Mouse (Mus musculus) granulocyte monocyte progenitor cell, adult 5-6 weeks (primary cell): ENCODE data around the gene Ptprd. TPM values are rescaled to one million over a fixed set of nuclear protein-coding genes. Genes with fewer than 3 reads are reported as not detected.
A peak's percentile ranks its signal among the peaks of the same experiment; 100 is the strongest.
"Not testable (repeated sequence)": the region's sequence is repeated elsewhere in the genome, so short reads cannot be mapped to it uniquely, and the experiment has no call there.

Source experiments
- ATAC-seq: replicated peaks from 2 replicates; pipeline ENCODE4 v1.8.0; 2016; ENCODE audit warnings: mild to moderate bottlenecking, moderate TSS enrichment, inconsistent platforms; ENCODE audit not compliant: poor library complexity, severe bottlenecking
- total RNA-seq, 2 experiments: library from RNA; stranded (forward) in 1 of 2; stranded (reverse) in 1 of 2; fragments of 200-712, 200-1000 nt in 1 of 2; fragments of >200 nt in 1 of 2; fragmentation: Nextera tagmentation in 1 of 2; gene quantifications; 2 replicates each; pipeline ENCODE4 v1.2.3; 2014 to 2017

Ptprd gene
- total RNA-seq, 2 experiments from 2014 or later = not detected

DNA sequence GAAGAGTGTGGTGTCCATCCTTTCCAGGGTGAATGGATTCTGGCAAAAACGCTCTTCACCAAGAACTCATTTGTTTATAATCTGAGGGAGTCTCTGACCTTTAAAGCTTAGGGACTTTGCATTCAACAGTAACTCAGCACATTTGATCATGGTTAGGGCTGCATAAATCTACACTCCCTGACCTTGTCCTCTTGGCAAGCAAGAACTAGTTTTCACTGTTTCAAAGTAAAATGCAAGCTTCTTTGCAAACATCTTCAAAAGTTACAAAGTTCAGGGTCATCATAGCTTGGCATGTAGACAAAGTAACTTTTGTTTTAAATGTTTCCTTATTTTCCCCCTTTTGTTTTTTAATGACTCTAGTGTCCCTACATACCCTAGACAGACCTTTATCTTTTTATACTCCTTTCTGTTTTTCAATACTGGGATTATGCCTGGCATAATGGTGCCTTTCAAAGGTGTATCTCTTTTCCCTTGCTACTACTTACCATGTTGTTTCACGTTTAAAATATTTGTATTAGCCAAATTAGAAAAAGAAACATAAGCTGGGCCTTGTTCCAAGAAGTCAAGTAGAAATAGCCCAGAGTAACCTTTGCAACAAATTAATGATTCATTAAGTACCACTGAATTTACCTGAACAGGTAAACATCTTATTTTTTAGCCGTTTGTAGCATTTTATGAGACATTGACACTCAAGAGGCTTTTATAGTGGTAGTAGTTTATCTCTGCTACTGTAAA, 1743.2 kb downstream of the Ptprd start:
- no peak for ATAC-seq

DNA sequence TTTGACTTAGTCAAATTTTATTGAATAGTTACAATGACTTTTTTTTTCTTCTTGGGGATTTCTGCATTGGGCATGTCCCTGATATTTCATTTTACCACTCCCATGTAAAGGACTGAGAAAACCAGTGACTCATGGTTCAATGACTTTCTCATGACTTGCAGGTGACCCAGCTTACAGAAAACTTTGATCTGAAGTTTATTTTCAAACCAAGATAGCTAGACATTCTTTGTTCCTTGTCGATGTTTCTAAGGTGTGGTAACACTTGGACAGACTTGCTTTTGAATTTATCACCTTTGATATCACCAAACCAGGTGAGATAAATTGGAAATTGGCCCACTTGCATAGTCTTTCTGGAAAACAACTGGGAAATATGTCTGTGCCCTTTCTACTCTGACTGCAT, 1747.1 kb downstream of the Ptprd start:
- ATAC-seq = no peak

DNA sequence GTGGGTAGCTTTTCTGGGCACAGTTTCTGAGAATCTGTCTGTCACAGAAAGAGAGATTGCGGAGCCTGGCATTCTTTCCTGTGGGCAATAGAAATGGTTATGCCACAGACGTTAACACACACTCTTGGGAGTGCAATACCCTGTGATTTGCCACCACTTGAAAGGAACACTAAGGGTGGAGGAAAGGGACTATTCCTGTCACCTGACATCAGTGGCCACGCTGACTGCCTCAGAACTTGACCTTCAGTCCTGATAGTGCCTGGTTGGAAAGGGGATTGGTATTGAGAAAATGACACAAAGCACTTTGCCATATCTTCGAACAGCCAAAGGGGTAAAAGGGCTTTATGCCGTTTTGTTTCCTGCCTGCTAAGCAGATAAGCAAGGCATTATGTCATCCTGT, 1750.4 kb downstream of the Ptprd start:
- ATAC-seq = no peak

DNA sequence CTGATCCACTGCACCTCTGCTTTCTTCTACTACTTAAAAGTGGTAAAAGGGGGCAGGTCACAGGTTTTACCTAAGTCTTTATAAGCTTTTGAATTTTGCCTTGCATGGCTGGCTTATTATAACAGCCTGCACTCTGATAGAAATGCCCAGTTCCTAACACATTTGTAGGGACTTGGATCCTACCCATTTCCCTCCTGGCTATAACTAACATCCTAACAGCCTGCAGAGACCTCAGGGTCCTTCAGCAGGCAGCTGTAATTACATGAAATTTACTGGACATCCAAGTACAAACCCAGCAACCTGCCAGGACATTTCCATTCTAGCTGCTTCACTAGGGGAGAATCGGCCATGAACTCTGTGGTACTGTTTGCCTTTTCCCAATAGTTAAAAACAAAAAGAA, 1751.2 kb downstream of the Ptprd start:
- no peak for ATAC-seq

- no peak for ATAC-seq
Measured at GRCm38 (mm10) chr4:76459621-76460020, 1752.1 kb downstream of the Ptprd start.

- no peak for ATAC-seq
Measured at GRCm38 (mm10) chr4:76452286-76452685, 1759.5 kb downstream of the Ptprd start.

DNA sequence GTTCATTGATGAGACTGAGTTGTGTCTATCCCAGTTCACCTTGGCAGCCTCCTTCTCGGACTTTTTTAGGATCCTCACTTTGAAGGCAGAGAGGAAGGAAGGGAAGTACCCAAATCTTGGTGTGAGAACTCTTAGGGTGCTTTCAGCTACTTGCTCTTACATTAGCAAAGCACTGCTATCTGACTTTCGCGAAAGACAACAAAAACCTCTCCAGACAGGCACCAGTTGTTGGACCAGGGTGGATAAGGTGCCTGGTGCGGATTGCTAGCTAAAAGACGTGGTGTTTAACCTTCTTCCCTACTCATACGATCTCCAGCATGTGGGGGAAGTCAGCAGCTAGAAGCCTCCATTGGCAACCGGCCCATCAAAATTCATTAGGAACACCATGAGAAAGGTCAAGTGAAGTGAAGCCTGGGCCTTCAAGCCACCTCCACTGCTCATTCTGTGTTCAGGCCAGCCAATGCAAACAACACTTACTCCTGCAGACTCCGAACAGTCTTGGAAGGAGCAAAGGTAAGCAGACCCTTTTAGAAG, 1760.7 kb downstream of the Ptprd start:
- ATAC-seq = no peak

DNA sequence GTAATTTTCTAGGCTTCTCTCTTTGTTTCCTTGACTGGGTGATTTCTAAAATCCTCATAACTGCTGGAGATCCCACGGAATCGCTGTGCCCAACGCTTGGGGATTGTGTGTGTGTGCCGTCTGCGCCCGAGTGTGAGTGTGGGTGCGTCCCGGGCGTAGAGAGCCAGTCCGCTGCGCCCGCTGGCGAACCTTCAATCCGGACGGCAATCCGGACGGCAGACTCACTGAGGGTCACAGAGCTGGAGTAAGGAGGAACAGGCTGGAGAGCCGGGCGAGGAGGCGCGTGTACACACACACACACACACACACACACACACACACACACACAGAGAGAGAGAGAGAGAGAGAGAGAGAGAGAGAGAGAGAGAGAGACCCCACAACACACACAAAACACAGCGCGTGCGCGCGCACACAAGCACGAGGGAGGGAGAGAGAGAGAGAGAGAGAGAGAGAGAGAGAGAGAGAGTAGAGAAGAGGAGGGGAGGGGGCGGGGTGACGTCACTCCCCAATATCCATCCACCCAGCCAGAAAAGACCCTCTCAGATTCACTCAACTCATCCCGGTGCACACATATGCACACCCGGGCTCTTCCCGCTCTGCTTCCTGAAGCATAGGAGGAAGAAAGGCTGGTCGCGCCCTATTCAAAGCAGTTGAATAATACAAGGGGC, 1761.3 kb downstream of the Ptprd start:
- 0 out of 2 replicates have a peak, but pooled peaks have one; percentile 4 for ATAC-seq

DNA sequence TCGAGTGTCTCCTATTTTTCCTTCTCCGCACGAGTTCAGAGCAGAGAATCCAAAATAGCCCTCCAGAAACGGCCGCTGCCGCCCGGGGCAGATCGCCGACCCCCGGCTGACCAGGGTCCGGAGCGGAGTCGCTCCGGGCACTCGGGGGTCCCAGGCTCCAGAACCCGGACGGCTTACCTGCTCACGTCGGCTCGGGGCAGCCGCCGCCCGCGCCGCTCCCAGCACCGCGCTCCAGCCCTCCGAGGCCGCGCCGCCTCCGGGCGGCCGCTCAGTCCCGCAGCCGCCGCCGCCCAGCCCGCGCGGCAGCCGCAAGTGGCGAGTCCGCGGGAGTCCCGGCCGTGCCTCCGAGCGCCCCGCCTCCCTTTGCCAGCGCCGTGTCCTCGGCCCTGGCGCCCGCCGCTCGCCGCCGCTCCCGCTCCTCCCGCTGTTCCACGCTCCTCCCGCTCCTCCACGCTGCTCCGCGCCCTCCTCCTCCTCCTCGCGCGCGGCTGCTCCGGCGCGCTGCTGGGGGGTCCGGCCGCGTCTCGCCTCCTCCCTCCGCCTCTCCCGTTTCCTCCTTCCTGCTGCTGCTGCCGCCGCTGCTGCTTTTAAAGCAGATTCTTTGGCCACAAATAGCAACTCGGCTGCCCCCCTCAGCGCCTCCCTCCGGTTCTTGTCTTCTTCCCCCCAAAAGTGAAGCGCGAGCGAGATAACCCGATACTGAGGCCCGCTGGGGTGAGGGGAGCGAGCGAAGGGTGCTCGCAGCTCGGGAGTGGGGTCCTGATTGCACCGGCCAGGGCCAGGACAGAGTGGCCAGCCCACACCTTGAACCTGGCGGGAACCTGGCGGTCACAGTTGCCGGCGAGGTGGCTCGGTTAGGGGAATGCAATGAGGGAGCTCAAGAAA, 1762.1 kb downstream of the Ptprd start:
- peak; percentile 73 for ATAC-seq

DNA sequence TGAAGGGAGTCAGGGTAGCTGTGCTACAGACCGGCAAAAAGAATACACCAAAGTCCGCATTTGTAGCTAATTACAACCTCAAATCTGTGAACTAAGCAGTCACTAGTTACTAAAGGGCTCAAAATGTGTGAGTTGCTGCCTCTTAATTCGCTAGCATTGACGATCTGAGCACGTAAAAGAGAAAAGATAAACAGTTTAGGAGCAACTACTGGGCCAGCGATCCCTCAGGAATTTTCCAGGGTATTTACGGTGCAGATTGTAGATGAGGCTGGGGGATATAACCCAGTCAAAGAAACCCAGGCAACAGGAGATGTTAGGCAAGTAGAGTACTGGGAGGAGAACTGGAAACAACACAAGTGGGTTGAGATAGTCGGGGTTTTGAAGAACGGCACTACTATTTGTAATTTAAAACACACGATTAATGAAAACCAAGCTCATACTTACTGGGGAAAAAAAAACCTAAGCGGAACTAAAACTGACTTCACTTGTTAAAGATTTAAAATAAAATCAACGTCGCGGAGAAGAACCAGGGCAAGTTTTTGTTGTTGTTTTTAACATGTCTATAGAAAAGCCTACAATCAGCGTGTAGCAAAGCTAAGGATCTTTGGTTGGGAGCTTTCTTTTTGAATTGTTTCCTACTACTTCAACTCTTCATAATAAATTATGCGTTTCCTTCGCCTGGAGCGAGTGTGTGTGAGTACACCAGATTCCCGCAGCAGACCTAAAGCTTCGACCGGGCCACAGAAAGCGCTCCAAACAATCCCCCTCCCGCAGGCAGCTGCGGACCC, 1762.9 kb downstream of the Ptprd start:
- no peak for ATAC-seq

DNA sequence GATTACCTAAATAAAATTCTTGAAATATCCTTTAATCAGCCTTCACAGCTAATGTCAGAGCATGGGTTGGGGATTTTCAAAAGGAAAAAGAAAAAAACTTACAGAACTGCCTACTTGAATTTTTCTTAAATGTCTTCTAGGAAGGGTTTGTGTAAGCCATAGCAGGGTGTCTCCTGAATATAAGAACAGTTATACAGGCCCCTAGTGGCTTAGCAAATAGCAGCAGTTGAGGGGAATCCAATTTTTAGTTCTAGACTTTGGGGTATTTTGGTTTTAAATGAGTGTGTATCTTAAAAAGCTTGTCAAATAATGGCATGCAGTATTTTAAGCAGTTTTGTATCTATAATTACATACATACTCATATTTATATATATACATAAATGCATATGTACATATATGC, 1764.4 kb downstream of the Ptprd start:
- ATAC-seq = no peak

GRCm38 (mm10) chr4:76444778-76445177, 1767.0 kb downstream of the Ptprd start:
- ATAC-seq = no peak

DNA sequence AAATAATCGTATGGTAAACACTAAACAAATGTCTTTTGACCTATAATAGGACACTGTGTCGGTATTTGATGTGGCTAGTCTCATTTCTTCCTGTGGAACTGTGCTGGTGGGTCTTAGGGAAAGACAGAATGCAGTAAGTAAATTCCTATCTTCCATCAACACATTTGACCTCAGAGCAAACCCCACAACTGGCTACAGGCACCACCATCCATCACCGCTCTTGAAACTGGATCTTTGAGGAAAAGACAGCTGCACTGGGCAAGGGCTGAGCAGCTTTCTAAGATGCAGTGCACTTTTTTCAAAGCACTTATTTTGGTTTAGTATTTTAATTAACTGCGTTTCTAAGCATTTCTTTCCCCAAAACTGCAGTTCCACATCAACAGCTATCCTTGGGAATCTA, 1768.2 kb downstream of the Ptprd start:
- no peak for ATAC-seq

- no peak for ATAC-seq
Measured at GRCm38 (mm10) chr4:76440791-76441364, 1770.9 kb downstream of the Ptprd start.

GRCm38 (mm10) chr4:76438496-76439079, 1773.2 kb downstream of the Ptprd start:
- ATAC-seq = no peak

GRCm38 (mm10) chr4:76438068-76438467, 1773.7 kb downstream of the Ptprd start:
- no peak for ATAC-seq

DNA sequence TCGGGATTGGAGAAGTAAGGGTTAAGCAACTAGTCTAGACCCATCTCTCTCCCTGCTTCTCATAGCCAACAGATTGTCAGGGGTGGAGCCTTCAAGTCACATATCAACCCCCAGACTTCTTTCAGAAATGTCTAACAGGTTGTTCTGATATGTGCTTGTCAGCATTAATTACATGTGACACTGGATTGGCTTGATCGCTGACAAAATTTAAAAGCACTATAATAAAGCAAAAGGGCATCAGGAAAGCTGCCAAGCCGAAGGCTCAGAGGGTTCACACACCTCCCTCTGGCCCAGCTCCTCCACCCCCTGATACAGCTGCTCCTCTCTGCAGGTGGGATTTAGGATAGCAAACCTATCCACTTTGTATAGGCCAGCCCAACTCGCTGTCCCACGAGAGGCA, 1775.8 kb downstream of the Ptprd start:
- no peak for ATAC-seq

GRCm38 (mm10) chr4:76429769-76430168, 1782.0 kb downstream of the Ptprd start:
- no peak for ATAC-seq

DNA sequence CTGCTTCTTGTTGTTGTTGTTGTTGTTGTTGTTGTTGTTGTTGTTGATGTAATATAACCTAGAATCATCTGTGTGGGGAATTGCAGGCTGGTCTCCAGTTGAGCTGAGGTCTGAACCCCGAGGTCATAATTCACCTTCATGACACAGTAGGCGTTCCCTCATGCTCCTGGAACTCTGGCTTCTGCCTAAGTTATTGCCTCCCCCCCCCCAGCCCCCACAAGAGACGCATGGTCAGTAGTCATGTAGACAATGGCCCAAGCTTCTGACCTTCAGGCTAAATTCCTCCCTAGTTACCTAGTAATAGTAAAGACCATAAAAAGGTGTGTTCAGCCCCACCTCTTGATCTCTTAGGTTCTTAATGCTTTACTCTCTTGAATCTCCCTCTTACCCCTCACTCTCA, 1784.7 kb downstream of the Ptprd start:
- not testable (repeated sequence) for ATAC-seq
